Mouse (Mus musculus) B cell, adult 67 days (primary cell): ENCODE data around the gene Aven. TPM values are rescaled to one million over a fixed set of nuclear protein-coding genes. Genes with fewer than 3 reads are reported as not detected.

Experiments used
- total RNA-seq, 2 experiments: library from RNA; stranded (reverse); gene quantifications; 4 replicates each; pipeline ENCODE4 v1.2.4; 2023

Gene Aven
- total RNA-seq = 10 to 100 TPM; 14.3 to 14.4 TPM

DNA sequence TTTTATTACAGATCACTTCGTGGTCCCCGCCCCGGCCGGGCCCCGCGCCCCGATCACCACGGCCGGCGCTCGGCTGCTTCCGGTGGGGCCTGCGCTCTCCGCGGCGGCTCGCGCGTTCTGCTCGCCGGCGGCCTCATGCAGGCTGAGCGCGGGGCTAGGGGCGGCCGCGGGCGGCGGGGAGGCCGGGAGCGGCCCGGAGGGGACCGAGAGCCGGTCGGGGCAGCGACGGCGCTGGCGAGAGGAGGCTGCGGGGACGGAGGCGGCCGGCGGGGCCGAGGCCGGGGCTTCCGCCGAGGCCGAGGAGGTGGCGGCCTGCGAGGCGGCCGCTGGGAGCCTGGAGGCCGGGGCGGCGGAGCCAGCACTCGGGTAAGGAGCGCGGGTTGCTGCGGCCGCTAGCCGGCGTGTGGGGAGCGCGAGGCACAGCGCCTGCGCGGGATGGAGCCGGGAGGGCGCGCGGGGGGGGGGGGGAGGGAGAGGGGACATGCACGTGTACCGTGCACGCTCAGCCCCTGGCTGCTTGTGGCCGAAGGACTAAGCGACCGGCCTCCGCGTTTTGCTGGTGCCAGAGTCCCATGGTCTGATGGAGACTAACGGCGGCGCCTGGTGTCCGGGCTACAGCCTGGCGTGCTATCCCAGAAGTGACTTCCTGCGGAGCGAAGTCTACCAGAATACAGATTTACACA is at the start of gene Aven:
Gene Aven (plus strand): TSS at position 109 of the 683 bp plus-strand sequence.

DNA sequence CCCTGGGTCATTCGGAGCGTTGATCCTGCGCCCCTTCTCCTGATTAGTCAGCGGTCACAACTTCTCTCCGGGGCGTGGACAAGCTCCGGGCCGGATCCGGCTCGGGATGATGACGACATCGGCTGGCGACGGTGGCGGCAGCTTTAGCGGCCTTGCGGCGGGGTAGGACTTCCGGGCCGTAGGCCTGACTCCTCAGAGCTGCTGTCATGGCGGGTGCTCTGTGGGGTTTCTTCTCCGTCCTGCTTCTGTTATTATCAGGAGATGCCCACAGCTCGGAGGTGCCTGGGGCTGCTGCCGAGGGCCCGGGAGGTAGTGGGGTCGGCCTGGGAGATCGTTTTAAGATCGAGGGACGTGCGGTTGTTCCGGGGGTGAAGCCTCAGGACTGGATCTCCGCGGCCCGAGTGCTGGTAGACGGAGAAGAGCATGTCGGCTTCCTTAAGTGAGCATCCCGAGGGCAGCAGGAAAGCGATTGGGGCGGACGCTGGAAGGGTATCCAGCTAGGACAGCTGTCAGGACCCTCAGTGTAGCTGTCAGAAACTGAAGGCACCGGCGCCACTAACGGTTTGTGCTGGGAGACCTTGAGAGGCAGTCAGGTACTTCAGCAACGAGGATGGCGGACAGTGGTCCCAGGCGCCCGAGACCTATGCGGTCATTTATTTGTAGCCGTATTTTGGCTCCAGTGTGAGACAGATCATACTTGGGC is 37.8 kb upstream of the Aven start, which contains the start of gene Emc7:
Gene Emc7 (plus strand): TSS at position 136 of the 703 bp plus-strand sequence.

GRCm38 (mm10) chr2:112480669-112481068 is 12.1 kb upstream of the Aven start, which contains the start of gene Chrm5:
TSS of gene Chrm5 (minus strand) at chr2:112480769.

Other genes with a start within 250 kb of the Aven start
- gene Nutm1, start 233.7 kb upstream of the Aven start, total RNA-seq = not detected
- 10 to 100 TPM; 72.2 to 76.9 TPM for gene Nop10, start 231.0 kb upstream of the Aven start, total RNA-seq
- 100 to 1,000 TPM; 358 to 399 TPM for gene Slc12a6, start 227.1 kb upstream of the Aven start, total RNA-seq
- under 1 TPM; 0.32 to 0.36 TPM for gene Gm21985, start 226.7 kb upstream of the Aven start, total RNA-seq
- 10 to 100 TPM; 29.0 to 29.5 TPM for gene Emc4, start 124.9 kb upstream of the Aven start, total RNA-seq
- gene Katnbl1, start 113.8 kb upstream of the Aven start, total RNA-seq = 10 to 100 TPM; 11.8 to 13.6 TPM
- 10 to 100 TPM in 1 of 2 experiments, 1 to 10 TPM in 1; 9.3 to 11.1 TPM for gene Emc7, start 38.0 kb upstream of the Aven start, total RNA-seq
- not detected for gene Chrm5, start 12.2 kb upstream of the Aven start, total RNA-seq